Mouse (Mus musculus): ENCODE measurements around the gene Capzb.

- TF ChIP-seq CTCF (IDR thresholded peaks at IDR 0.05) (no peak), EP300 (IDR thresholded peaks at IDR 0.05) (no peak)
Observed at GRCm38 (mm10) chr4:139166244-139166643, 26.5 kb upstream of the Capzb start.

Measured in lung, postnatal 0 days (tissue).